Mouse (Mus musculus): ENCODE measurements around the gene 1110051M20Rik. TPM values are rescaled to one million over a fixed set of nuclear protein-coding genes. Genes with fewer than 3 reads are reported as not detected.

The 1110051M20Rik gene
- polyA plus RNA-seq, 1 experiment: 8.4 TPM

GRCm38 (mm10) chr2:91363272-91363671, 81.2 kb downstream of the 1110051M20Rik start:
- no peak for DNase-seq (ENCODE audit: low read depth, low spot score)
- 51% methylated on average over 2 of the region's 2 CpGs for WGBS

GRCm38 (mm10) chr2:91361068-91361528, 83.4 kb downstream of the 1110051M20Rik start:
- DNase-seq (ENCODE audit: low read depth, low spot score): no peak
- 14% methylated on average over 4 of the region's 4 CpGs for WGBS

GRCm38 (mm10) chr2:91355767-91356166, 88.7 kb downstream of the 1110051M20Rik start:
- 95% methylated on average over 3 of the region's 3 CpGs for WGBS
- DNase-seq (ENCODE audit: low read depth, low spot score): no peak

- 81% methylated on average over 6 of the region's 6 CpGs for WGBS
- no peak for DNase-seq (ENCODE audit: low read depth, low spot score)
Observed at GRCm38 (mm10) chr2:91354727-91355403, 89.6 kb downstream of the 1110051M20Rik start.

GRCm38 (mm10) chr2:91353854-91354253, 90.7 kb downstream of the 1110051M20Rik start:
- 78% methylated on average over 3 of the region's 3 CpGs for WGBS
- no peak for DNase-seq (ENCODE audit: low read depth, low spot score)

GRCm38 (mm10) chr2:91351841-91352240, 92.7 kb downstream of the 1110051M20Rik start:
- DNase-seq (ENCODE audit: low read depth, low spot score): no peak

GRCm38 (mm10) chr2:91349974-91350457, 94.5 kb downstream of the 1110051M20Rik start:
- no peak for DNase-seq (ENCODE audit: low read depth, low spot score)
- 26% methylated on average over 6 of the region's 6 CpGs for WGBS

- no peak for DNase-seq (ENCODE audit: low read depth, low spot score)
- 62% methylated on average over 4 of the region's 4 CpGs for WGBS
Observed at GRCm38 (mm10) chr2:91348936-91349335, 95.6 kb downstream of the 1110051M20Rik start.

- WGBS: 93% methylated on average over 1 of the region's 1 CpGs
- no peak for DNase-seq (ENCODE audit: low read depth, low spot score)
Observed at GRCm38 (mm10) chr2:91345644-91346043, 98.9 kb downstream of the 1110051M20Rik start.

- no peak for DNase-seq (ENCODE audit: low read depth, low spot score)
- WGBS: 93% methylated on average over 2 of the region's 2 CpGs
Observed at GRCm38 (mm10) chr2:91339591-91339990, 104.9 kb downstream of the 1110051M20Rik start.

GRCm38 (mm10) chr2:91335128-91335527, 109.4 kb downstream of the 1110051M20Rik start:
- 39% methylated on average over 4 of the region's 4 CpGs for WGBS
- DNase-seq (ENCODE audit: low read depth, low spot score): no peak

GRCm38 (mm10) chr2:91331051-91331843, 113.3 kb downstream of the 1110051M20Rik start:
- DNase-seq (ENCODE audit: low read depth, low spot score): no peak
- 40% methylated on average over 7 of the region's 7 CpGs for WGBS

- WGBS: 86% methylated on average over 8 of the region's 8 CpGs
- no peak for DNase-seq (ENCODE audit: low read depth, low spot score)
Observed at GRCm38 (mm10) chr2:91329996-91330738, 114.3 kb downstream of the 1110051M20Rik start.

- no peak for DNase-seq (ENCODE audit: low read depth, low spot score)
- 55% methylated on average over 3 of the region's 3 CpGs for WGBS
Observed at GRCm38 (mm10) chr2:91328729-91329125, 115.8 kb downstream of the 1110051M20Rik start.

GRCm38 (mm10) chr2:91327968-91328728, 116.4 kb downstream of the 1110051M20Rik start:
- 27% methylated on average over 12 of the region's 12 CpGs for WGBS
- no peak for DNase-seq (ENCODE audit: low read depth, low spot score)

GRCm38 (mm10) chr2:91326746-91327350, 117.7 kb downstream of the 1110051M20Rik start:
- 52% methylated on average over 13 of the region's 13 CpGs for WGBS
- DNase-seq (ENCODE audit: low read depth, low spot score): no peak

GRCm38 (mm10) chr2:91324761-91325421, 119.6 kb downstream of the 1110051M20Rik start:
- DNase-seq (ENCODE audit: low read depth, low spot score): no peak
- 74% methylated on average over 15 of the region's 15 CpGs for WGBS

- WGBS: 76% methylated on average over 1 of the region's 1 CpGs
Observed at GRCm38 (mm10) chr2:91324346-91324745, 120.2 kb downstream of the 1110051M20Rik start.

More at GRCm38 (mm10) chr2:91324346-91324745, 120.2 kb downstream of the 1110051M20Rik start:
- DNase-seq (ENCODE audit: low read depth, low spot score): no peak
